Mouse (Mus musculus) hindbrain, embryonic 14.5 days (tissue): ENCODE measurements around the gene Snx10. TPM values are rescaled to one million over a fixed set of nuclear protein-coding genes. Genes with fewer than 3 reads are reported as not detected.
"Not testable (repeated sequence)": the region's sequence is repeated elsewhere in the genome, so short reads cannot be mapped to it uniquely, and the experiment has no call there.

Experiments
- ATAC-seq: fragments of 200-750 bp; cut with Nextera tagmentation; 2 replicates; pipeline ENCODE4 v1.8.0; 2017; ENCODE audit warnings: moderate number of reproducible peaks, mild to moderate bottlenecking, moderate TSS enrichment, moderate library complexity; ENCODE audit not compliant: low FRiP score
- DNase-seq: peaks from one replicate; pipeline ENCODE4 v3.0.0-alpha.2; 2015; ENCODE audit warnings: low spot score
- H3K27ac ChIP-seq: fragments of 300-500 bp; sonication (generic); 2 replicates; pipeline ENCODE4 v1.5.1; 2014; ENCODE audit warnings: mild to moderate bottlenecking, moderate library complexity
- H3K27me3 ChIP-seq: fragments of 300-500 bp; sonication (generic); 2 replicates; pipeline ENCODE4 v1.6.1; 2014; ENCODE audit warnings: mild to moderate bottlenecking, low read length, mixed read lengths; ENCODE audit not compliant: control insufficient read depth, insufficient read depth
- H3K36me3 ChIP-seq: fragments of 300-500 bp; sonication (generic); replicated peaks from 2 replicates; pipeline ENCODE4 v1.6.1; 2014; ENCODE audit not compliant: control insufficient read depth, insufficient read depth
- H3K4me1 ChIP-seq: fragments of 300-500 bp; sonication (generic); replicated peaks from 2 replicates; pipeline ENCODE4 v1.6.1; 2014; ENCODE audit warnings: antibody characterized with exemption, low read length, mixed read lengths; ENCODE audit not compliant: control insufficient read depth, insufficient read depth
- H3K4me2 ChIP-seq: fragments of 300-500 bp; sonication (generic); replicated peaks from 2 replicates; pipeline ENCODE4 v1.6.1; 2014; ENCODE audit warnings: mild to moderate bottlenecking, moderate library complexity
- H3K4me3 ChIP-seq: fragments of 300-500 bp; sonication (generic); replicated peaks from 2 replicates; pipeline ENCODE4 v1.5.1; 2014; ENCODE audit warnings: mild to moderate bottlenecking, low read length
- H3K9ac ChIP-seq: fragments of 300-500 bp; sonication (generic); 2 replicates; pipeline ENCODE4 v1.6.1; 2014
- H3K9me3 ChIP-seq: fragments of 300-500 bp; sonication (generic); 2 replicates; pipeline ENCODE4 v1.6.1; 2016; ENCODE audit warnings: low read length; ENCODE audit not compliant: control insufficient read depth
- WGBS: fragments of 180-500 bp; shearing (Covaris S2); extraction: QIAGEN DNeasy Blood & Tissue Kit; methylation state at CpG from one replicate; pipeline ENCODE4 v1.1.7; 2014; 5-methylcytosine and 5-hydroxymethylcytosine counted together
- polyA plus RNA-seq: library from polyadenylated mRNA; unstranded; fragments of >200 nt; fragmentation: Nextera tagmentation; extraction: Ambion mirVana; gene quantifications from 2 replicates; pipeline ENCODE4 v1.2.1, GENCODE M21; 2014

Gene Snx10
- polyA plus RNA-seq = 60.3 and 69.1 TPM in 2 replicates

GRCm38 (mm10) chr6:51523807-51524320, at the start of gene Snx10:
Gene Snx10 (plus strand): TSS chr6:51523901.
- DNase-seq = peak; percentile 59
- Histone ChIP-seq H3K4me1 (peaks cover 11% of the 10 kb centered on the region), H3K27me3 (no peaks in the 10 kb centered on the region), H3K9ac (peak within 1 kb of the TSS; percentile 74), H3K27ac (peak within 1 kb of the TSS; percentile 84), H3K36me3 (no peaks in the 10 kb centered on the region), H3K4me3 (peak within 1 kb of the TSS; percentile 73), H3K4me2 (peak within 1 kb of the TSS; percentile 71), H3K9me3 (no peaks in the 10 kb centered on the region)
- ATAC-seq = peak; percentile 77
- under 1% methylated on average over 47 of the region's 47 CpGs for WGBS

- H3K4me2 ChIP-seq = no peak overlapping the region
- H3K9ac ChIP-seq = no peak overlapping the region
- H3K9me3 ChIP-seq = no peaks in the 10 kb centered on the region
- H3K4me1 ChIP-seq = no peaks in the 10 kb centered on the region
- peaks cover 81% of the 10 kb centered on the region for H3K36me3 ChIP-seq
- no peaks in the 10 kb centered on the region for H3K27me3 ChIP-seq
- 97% methylated on average over 4 of the region's 4 CpGs for WGBS
- H3K4me3 ChIP-seq = no peak overlapping the region
- DNase-seq = no peak
- H3K27ac ChIP-seq = no peak overlapping the region
- no peak for ATAC-seq
These were observed 44.5 kb upstream of the Snx10 start for GRCm38 (mm10) chr6:51479136-51479731.

GRCm38 (mm10) chr6:51481548-51481947, 42.2 kb upstream of the Snx10 start:
- no peak overlapping the region for H3K4me3 ChIP-seq
- H3K4me2 ChIP-seq = no peak overlapping the region
- H3K9me3 ChIP-seq = no peaks in the 10 kb centered on the region
- no peak overlapping the region for H3K9ac ChIP-seq
- DNase-seq = no peak
- H3K4me1 ChIP-seq = no peaks in the 10 kb centered on the region
- no peak for ATAC-seq
- no peaks in the 10 kb centered on the region for H3K27me3 ChIP-seq
- no peak overlapping the region for H3K27ac ChIP-seq
- H3K36me3 ChIP-seq = peaks cover 67% of the 10 kb centered on the region
- WGBS = 93% methylated on average over 8 of the region's 8 CpGs

GRCm38 (mm10) chr6:51483861-51484260, 39.8 kb upstream of the Snx10 start:
- Histone ChIP-seq H3K9me3 (no peaks in the 10 kb centered on the region), H3K4me1 (no peaks in the 10 kb centered on the region), H3K9ac (no peak overlapping the region), H3K27ac (no peak overlapping the region), H3K36me3 (peaks cover 48% of the 10 kb centered on the region), H3K27me3 (no peaks in the 10 kb centered on the region), H3K4me2 (no peak overlapping the region), H3K4me3 (no peak overlapping the region)
- WGBS = 92% methylated on average over 3 of the region's 3 CpGs
- ATAC-seq = no peak
- no peak for DNase-seq

GRCm38 (mm10) chr6:51484556-51484955, 39.1 kb upstream of the Snx10 start:
- not testable (repeated sequence) for H3K27me3 ChIP-seq, H3K4me3 ChIP-seq, DNase-seq, ATAC-seq, H3K9ac ChIP-seq, H3K4me1 ChIP-seq, H3K4me2 ChIP-seq, H3K27ac ChIP-seq, H3K9me3 ChIP-seq
- 91% methylated on average over 8 of the region's 8 CpGs for WGBS
- H3K36me3 ChIP-seq = peaks cover 41% of the 10 kb centered on the region

GRCm38 (mm10) chr6:51485646-51486045, 38.1 kb upstream of the Snx10 start:
- peaks cover 30% of the 10 kb centered on the region for H3K36me3 ChIP-seq
- H3K9me3 ChIP-seq = no peaks in the 10 kb centered on the region
- H3K9ac ChIP-seq = no peak overlapping the region
- no peak overlapping the region for H3K4me2 ChIP-seq
- no peaks in the 10 kb centered on the region for H3K27me3 ChIP-seq
- no peak for ATAC-seq
- 69% methylated on average over 2 of the region's 2 CpGs for WGBS
- DNase-seq = no peak
- no peak overlapping the region for H3K4me3 ChIP-seq
- no peaks in the 10 kb centered on the region for H3K4me1 ChIP-seq
- H3K27ac ChIP-seq = no peak overlapping the region

- Histone ChIP-seq H3K27ac (no peak overlapping the region), H3K4me2 (no peak overlapping the region), H3K4me3 (no peak overlapping the region), H3K9me3 (no peaks in the 10 kb centered on the region), H3K36me3 (peaks cover 25% of the 10 kb centered on the region), H3K4me1 (no peaks in the 10 kb centered on the region), H3K27me3 (no peaks in the 10 kb centered on the region), H3K9ac (no peak overlapping the region)
- WGBS = 77% methylated on average over 7 of the region's 7 CpGs
- DNase-seq = no peak
- ATAC-seq = no peak
These were observed 37.5 kb upstream of the Snx10 start for GRCm38 (mm10) chr6:51486076-51486710.

- WGBS = 87% methylated on average over 5 of the region's 5 CpGs
- Histone ChIP-seq H3K4me1 (no peaks in the 10 kb centered on the region), H3K4me3 (no peak overlapping the region), H3K4me2 (no peak overlapping the region), H3K27ac (no peak overlapping the region), H3K9ac (no peak overlapping the region), H3K9me3 (no peaks in the 10 kb centered on the region), H3K27me3 (no peaks in the 10 kb centered on the region), H3K36me3 (peaks cover 19% of the 10 kb centered on the region)
- no peak for DNase-seq
- no peak for ATAC-seq
These were observed 37.0 kb upstream of the Snx10 start for GRCm38 (mm10) chr6:51486731-51487130.

- Histone ChIP-seq H3K4me2 (no peak overlapping the region), H3K9ac (no peak overlapping the region), H3K27me3 (no peaks in the 10 kb centered on the region), H3K27ac (no peak overlapping the region), H3K4me3 (no peak overlapping the region), H3K9me3 (no peaks in the 10 kb centered on the region), H3K36me3 (0 out of 2 replicates have a peak, but pooled peaks cover under 1% of the 10 kb centered on the region), H3K4me1 (no peaks in the 10 kb centered on the region)
- ATAC-seq (no peak), DNase-seq (no peak)
- 60% methylated on average over 2 of the region's 2 CpGs for WGBS
These were observed 33.9 kb upstream of the Snx10 start for GRCm38 (mm10) chr6:51489787-51490186.
